Mouse (Mus musculus): ENCODE measurements at regions not wholly inside any gene's neighbourhood (a gene's known extent, or its start where the extent isn't known, plus 50 kb on each side); places are given as distances from the start of the nearest gene placed in this dataset.
A peak's percentile ranks its signal among the peaks of the same experiment; 100 is the strongest.

- no peaks in the 10 kb centered on the region for H3K27me3 ChIP-seq (replicated peaks; ENCODE audit: control insufficient read depth, insufficient read depth, low read length)
- DNase-seq (ENCODE audit: low spot score) (peak; percentile 55), ATAC-seq (peak; percentile 63)
- H3K36me3 ChIP-seq (ENCODE audit: control insufficient read depth, insufficient read depth, low read length): no peaks in the 10 kb centered on the region
- H3K27ac ChIP-seq (ENCODE audit: low read depth, low read length): no peak overlapping the region
- peaks cover 5% of the 10 kb centered on the region; the same call in 1 of the 2 replicates for H3K4me1 ChIP-seq (ENCODE audit: control insufficient read depth, insufficient read depth, low read length)
- 7% methylated on average over 2 of the region's 2 CpGs for WGBS
- no peak overlapping the region for H3K4me3 ChIP-seq (ENCODE audit: low read depth, low read length)
- no peak overlapping the region for H3K9ac ChIP-seq (ENCODE audit: low read length)
- H3K9me3 ChIP-seq (replicated peaks; ENCODE audit: control insufficient read depth, low read length): no peaks in the 10 kb centered on the region
- H3K4me2 ChIP-seq (ENCODE audit: low read length): no peak overlapping the region
These were observed 536.8 kb upstream of the Tenm2 start for GRCm38 (mm10) chr11:37772481-37773089.

GRCm38 (mm10) chr11:37770881-37771280, 535.1 kb upstream of the Tenm2 start:
- Histone ChIP-seq H3K36me3 (ENCODE audit: control insufficient read depth, insufficient read depth, low read length) (no peaks in the 10 kb centered on the region), H3K9me3 (replicated peaks; ENCODE audit: control insufficient read depth, low read length) (no peaks in the 10 kb centered on the region), H3K27ac (ENCODE audit: low read depth, low read length) (no peak overlapping the region), H3K4me1 (ENCODE audit: control insufficient read depth, insufficient read depth, low read length) (peaks cover 5% of the 10 kb centered on the region; the same call in 1 of the 2 replicates), H3K9ac (ENCODE audit: low read length) (no peak overlapping the region), H3K4me2 (ENCODE audit: low read length) (no peak overlapping the region), H3K4me3 (ENCODE audit: low read depth, low read length) (no peak overlapping the region), H3K27me3 (replicated peaks; ENCODE audit: control insufficient read depth, insufficient read depth, low read length) (no peaks in the 10 kb centered on the region)
- ATAC-seq (no peak), DNase-seq (ENCODE audit: low spot score) (peak; percentile 11)
- 28% methylated on average over 3 of the region's 3 CpGs for WGBS

- no peaks in the 10 kb centered on the region for H3K36me3 ChIP-seq (ENCODE audit: control insufficient read depth, insufficient read depth, low read length)
- WGBS: 69% methylated on average over 3 of the region's 3 CpGs
- H3K27ac ChIP-seq (ENCODE audit: low read depth, low read length): no peak overlapping the region
- H3K4me3 ChIP-seq (ENCODE audit: low read depth, low read length): no peak overlapping the region
- ATAC-seq: no peak
- H3K9me3 ChIP-seq (replicated peaks; ENCODE audit: control insufficient read depth, low read length): no peaks in the 10 kb centered on the region
- no peak overlapping the region for H3K4me2 ChIP-seq (ENCODE audit: low read length)
- no peaks in the 10 kb centered on the region for H3K27me3 ChIP-seq (replicated peaks; ENCODE audit: control insufficient read depth, insufficient read depth, low read length)
- no peak overlapping the region for H3K9ac ChIP-seq (ENCODE audit: low read length)
- peaks cover 4% of the 10 kb centered on the region; the same call in 1 of the 2 replicates for H3K4me1 ChIP-seq (ENCODE audit: control insufficient read depth, insufficient read depth, low read length)
- peak; percentile 31 for DNase-seq (ENCODE audit: low spot score)
These were observed 532.4 kb upstream of the Tenm2 start for GRCm38 (mm10) chr11:37768121-37768520.

GRCm38 (mm10) chr11:37735992-37736391, 500.2 kb upstream of the Tenm2 start:
- H3K27me3 ChIP-seq (replicated peaks; ENCODE audit: control insufficient read depth, insufficient read depth, low read length): no peaks in the 10 kb centered on the region

GRCm38 (mm10) chr11:37735501-37735900, 499.7 kb upstream of the Tenm2 start:
- Histone ChIP-seq H3K9ac (ENCODE audit: low read length) (no peak overlapping the region), H3K27me3 (replicated peaks; ENCODE audit: control insufficient read depth, insufficient read depth, low read length) (no peaks in the 10 kb centered on the region), H3K9me3 (replicated peaks; ENCODE audit: control insufficient read depth, low read length) (no peaks in the 10 kb centered on the region), H3K27ac (ENCODE audit: low read depth, low read length) (no peak overlapping the region), H3K4me1 (ENCODE audit: control insufficient read depth, insufficient read depth, low read length) (no peaks in the 10 kb centered on the region), H3K36me3 (ENCODE audit: control insufficient read depth, insufficient read depth, low read length) (no peaks in the 10 kb centered on the region), H3K4me2 (ENCODE audit: low read length) (no peak overlapping the region), H3K4me3 (ENCODE audit: low read depth, low read length) (no peak overlapping the region)
- 70% methylated on average over 2 of the region's 2 CpGs for WGBS
- ATAC-seq (no peak), DNase-seq (ENCODE audit: low spot score) (peak; percentile 13)

More at GRCm38 (mm10) chr11:37735992-37736391, 500.2 kb upstream of the Tenm2 start:
- H3K36me3 ChIP-seq (ENCODE audit: control insufficient read depth, insufficient read depth, low read length): no peaks in the 10 kb centered on the region
- DNase-seq (ENCODE audit: low spot score) (peak; percentile 30), ATAC-seq (no peak)
- H3K4me3 ChIP-seq (ENCODE audit: low read depth, low read length): no peak overlapping the region
- H3K9me3 ChIP-seq (replicated peaks; ENCODE audit: control insufficient read depth, low read length): no peaks in the 10 kb centered on the region
- H3K4me1 ChIP-seq (ENCODE audit: control insufficient read depth, insufficient read depth, low read length): no peaks in the 10 kb centered on the region
- H3K9ac ChIP-seq (ENCODE audit: low read length): no peak overlapping the region
- H3K4me2 ChIP-seq (ENCODE audit: low read length): no peak overlapping the region
- no peak overlapping the region for H3K27ac ChIP-seq (ENCODE audit: low read depth, low read length)

GRCm38 (mm10) chr11:37696981-37697380, 461.2 kb upstream of the Tenm2 start:
- Histone ChIP-seq H3K9me3 (replicated peaks; ENCODE audit: control insufficient read depth, low read length) (no peaks in the 10 kb centered on the region), H3K27ac (ENCODE audit: low read depth, low read length) (no peak overlapping the region), H3K4me1 (ENCODE audit: control insufficient read depth, insufficient read depth, low read length) (no peaks in the 10 kb centered on the region), H3K36me3 (ENCODE audit: control insufficient read depth, insufficient read depth, low read length) (no peaks in the 10 kb centered on the region), H3K9ac (ENCODE audit: low read length) (no peak overlapping the region), H3K4me3 (ENCODE audit: low read depth, low read length) (no peak overlapping the region), H3K27me3 (replicated peaks; ENCODE audit: control insufficient read depth, insufficient read depth, low read length) (no peaks in the 10 kb centered on the region), H3K4me2 (ENCODE audit: low read length) (no peak overlapping the region)
- ATAC-seq: no peak
- no peak for DNase-seq (ENCODE audit: low spot score)
- WGBS: 79% methylated on average over 2 of the region's 2 CpGs

- ATAC-seq: peak; percentile 60
These were observed 442.9 kb upstream of the Tenm2 start for GRCm38 (mm10) chr11:37678484-37679193.

GRCm38 (mm10) chr11:37671320-37671719, 435.6 kb upstream of the Tenm2 start:
- Histone ChIP-seq H3K27ac (ENCODE audit: low read depth, low read length) (no peak overlapping the region), H3K4me1 (ENCODE audit: control insufficient read depth, insufficient read depth, low read length) (peaks cover 4% of the 10 kb centered on the region; the same call in 1 of the 2 replicates), H3K27me3 (replicated peaks; ENCODE audit: control insufficient read depth, insufficient read depth, low read length) (no peaks in the 10 kb centered on the region), H3K4me3 (ENCODE audit: low read depth, low read length) (no peak overlapping the region), H3K9me3 (replicated peaks; ENCODE audit: control insufficient read depth, low read length) (no peaks in the 10 kb centered on the region), H3K4me2 (ENCODE audit: low read length) (no peak overlapping the region), H3K36me3 (ENCODE audit: control insufficient read depth, insufficient read depth, low read length) (no peaks in the 10 kb centered on the region), H3K9ac (ENCODE audit: low read length) (no peak overlapping the region)
- ATAC-seq: peak; percentile 69; the same call in 1 of the 2 replicates
- WGBS: 10% methylated on average over 3 of the region's 3 CpGs
- peak; percentile 66 for DNase-seq (ENCODE audit: low spot score)

More at GRCm38 (mm10) chr11:37678484-37679193, 442.9 kb upstream of the Tenm2 start:
- H3K36me3 ChIP-seq (ENCODE audit: control insufficient read depth, insufficient read depth, low read length): no peaks in the 10 kb centered on the region
- DNase-seq (ENCODE audit: low spot score): peak; percentile 47
- 6% methylated on average over 1 of the region's 1 CpGs for WGBS
- H3K27ac ChIP-seq (ENCODE audit: low read depth, low read length): no peak overlapping the region
- H3K4me2 ChIP-seq (ENCODE audit: low read length): no peak overlapping the region
- no peaks in the 10 kb centered on the region for H3K27me3 ChIP-seq (replicated peaks; ENCODE audit: control insufficient read depth, insufficient read depth, low read length)
- no peak overlapping the region for H3K4me3 ChIP-seq (ENCODE audit: low read depth, low read length)
- H3K4me1 ChIP-seq (ENCODE audit: control insufficient read depth, insufficient read depth, low read length): no peaks in the 10 kb centered on the region
- no peak overlapping the region for H3K9ac ChIP-seq (ENCODE audit: low read length)
- H3K9me3 ChIP-seq (replicated peaks; ENCODE audit: control insufficient read depth, low read length): no peaks in the 10 kb centered on the region

- 63% methylated on average over 1 of the region's 1 CpGs for WGBS
- ATAC-seq (no peak), DNase-seq (ENCODE audit: low spot score) (no peak)
- Histone ChIP-seq H3K4me1 (ENCODE audit: control insufficient read depth, insufficient read depth, low read length) (peaks cover 4% of the 10 kb centered on the region; the same call in 1 of the 2 replicates), H3K27ac (ENCODE audit: low read depth, low read length) (no peak overlapping the region), H3K36me3 (ENCODE audit: control insufficient read depth, insufficient read depth, low read length) (no peaks in the 10 kb centered on the region), H3K4me2 (ENCODE audit: low read length) (no peak overlapping the region), H3K27me3 (replicated peaks; ENCODE audit: control insufficient read depth, insufficient read depth, low read length) (no peaks in the 10 kb centered on the region), H3K9ac (ENCODE audit: low read length) (no peak overlapping the region), H3K4me3 (ENCODE audit: low read depth, low read length) (no peak overlapping the region), H3K9me3 (replicated peaks; ENCODE audit: control insufficient read depth, low read length) (no peaks in the 10 kb centered on the region)
These were observed 431.2 kb upstream of the Tenm2 start for GRCm38 (mm10) chr11:37666925-37667324.
